Mouse (Mus musculus) T-helper 1 cell (primary cell): ENCODE data around the gene Cdk14.
"Not testable (repeated sequence)": the region's sequence is repeated elsewhere in the genome, so short reads cannot be mapped to it uniquely, and the experiment has no call there.

ENCODE experiments used
- in situ Hi-C: fragments of 300-600 bp; cut with MboI, MseI; formaldehyde crosslinking; loops from one replicate; pipeline ENCODE4 v1.15.1; 2025; ENCODE audit warnings: high pct_unique_total_duplicates

The Cdk14 gene

GRCm38 (mm10) chr5:5367550-5367949 is 52.6 kb downstream of the Cdk14 start:
- in situ Hi-C loops: no loop called here

DNA sequence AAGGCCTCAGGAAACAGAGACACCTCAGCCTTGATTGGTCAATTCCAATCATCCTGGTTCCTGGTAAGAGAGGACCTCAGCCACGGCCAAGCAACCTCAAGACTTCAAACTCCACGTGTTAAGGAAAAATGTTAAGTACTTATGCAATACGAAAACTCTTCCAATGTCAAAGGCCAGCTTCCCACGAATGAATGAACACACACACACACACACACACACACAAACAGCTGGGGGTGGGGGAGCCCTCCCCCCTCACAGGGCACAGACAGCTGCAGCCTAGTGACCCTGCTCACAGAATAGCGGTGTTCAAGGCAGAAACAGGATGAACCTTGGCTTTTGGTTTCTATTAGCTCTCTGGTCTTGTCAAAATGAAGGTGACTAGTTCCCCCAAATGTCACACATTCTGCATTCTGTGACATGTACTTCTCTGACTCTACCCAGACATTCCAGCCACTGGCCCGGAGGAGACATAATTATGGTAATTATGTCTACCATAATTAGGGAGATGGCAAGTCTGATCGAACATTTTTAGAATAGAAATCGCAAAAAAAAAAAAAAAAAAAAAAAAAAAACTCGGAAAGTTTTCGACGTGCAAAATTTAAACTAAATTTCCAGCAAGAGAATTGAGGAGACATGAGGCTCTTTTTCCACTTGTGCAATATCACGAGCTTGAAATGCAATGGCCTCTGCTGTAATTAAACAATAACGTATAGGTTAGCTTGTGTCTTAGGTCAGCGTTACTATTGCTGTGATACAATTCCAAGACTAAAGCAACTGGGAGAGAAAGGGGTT is 54.6 kb downstream of the Cdk14 start:
- in situ Hi-C loops: no loop called here

DNA sequence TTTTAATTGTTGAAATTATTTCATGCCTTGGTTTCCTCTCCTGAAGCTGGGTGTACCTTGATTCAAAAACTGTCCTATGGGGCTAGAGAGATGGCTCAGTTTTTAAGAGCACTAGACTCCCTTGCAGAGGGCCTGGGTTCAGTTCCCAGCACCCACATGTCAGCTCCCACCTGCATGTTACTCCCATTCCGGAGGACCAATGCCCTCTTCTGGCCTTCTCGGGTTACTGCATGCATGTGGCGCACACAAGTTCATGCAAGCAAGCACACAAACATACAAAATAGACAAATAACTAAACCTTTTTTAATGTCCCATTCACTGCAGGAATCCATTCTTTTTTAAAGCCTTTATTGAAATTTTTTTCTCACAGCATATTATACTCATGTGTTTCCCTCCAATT is 58.4 kb downstream of the Cdk14 start:
- in situ Hi-C loops: no loop called here

DNA sequence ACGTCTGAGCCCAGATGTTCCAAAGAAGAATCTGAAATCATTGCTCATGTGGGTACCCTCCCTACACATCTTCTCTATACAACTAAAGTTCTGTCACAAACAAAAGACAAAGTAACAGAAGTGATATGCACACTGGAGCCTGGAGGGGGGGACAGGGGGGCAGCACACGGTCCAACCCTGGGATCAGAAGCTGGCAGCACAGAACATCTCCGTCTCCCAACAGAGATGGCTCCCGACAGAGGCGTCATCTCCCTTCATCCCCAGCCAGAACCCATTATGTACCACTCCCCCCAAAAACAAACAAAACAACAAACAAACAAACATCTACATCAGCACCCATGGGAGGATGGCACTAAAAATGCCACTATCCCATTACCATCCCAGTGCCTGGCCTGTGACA is 59.8 kb downstream of the Cdk14 start:
- in situ Hi-C loops: no loop called here

DNA sequence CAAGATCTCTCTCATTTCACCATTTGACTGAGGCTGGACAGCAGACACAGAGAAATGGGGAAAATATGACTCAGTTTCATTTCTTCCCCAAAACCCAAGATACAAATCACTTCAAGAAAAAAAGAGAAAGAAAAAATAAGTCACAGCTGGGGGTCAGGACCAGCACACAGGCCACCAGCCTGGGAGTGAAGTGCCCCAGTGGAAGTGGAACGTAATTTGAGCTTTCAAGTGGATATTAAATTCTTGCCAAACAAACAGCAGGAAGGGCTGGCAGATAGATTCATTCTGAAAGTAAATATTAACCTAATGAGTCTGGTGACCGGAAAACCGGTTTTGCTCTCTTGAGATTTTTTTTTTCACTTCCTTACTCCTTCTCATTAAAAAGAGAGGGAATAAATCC is 60.2 kb downstream of the Cdk14 start:
- in situ Hi-C loops: no loop called here

GRCm38 (mm10) chr5:5359370-5359769 is 60.7 kb downstream of the Cdk14 start:
- in situ Hi-C loops: no loop called here

GRCm38 (mm10) chr5:5358019-5358717 is 61.9 kb downstream of the Cdk14 start:
- in situ Hi-C loops: no loop called here

DNA sequence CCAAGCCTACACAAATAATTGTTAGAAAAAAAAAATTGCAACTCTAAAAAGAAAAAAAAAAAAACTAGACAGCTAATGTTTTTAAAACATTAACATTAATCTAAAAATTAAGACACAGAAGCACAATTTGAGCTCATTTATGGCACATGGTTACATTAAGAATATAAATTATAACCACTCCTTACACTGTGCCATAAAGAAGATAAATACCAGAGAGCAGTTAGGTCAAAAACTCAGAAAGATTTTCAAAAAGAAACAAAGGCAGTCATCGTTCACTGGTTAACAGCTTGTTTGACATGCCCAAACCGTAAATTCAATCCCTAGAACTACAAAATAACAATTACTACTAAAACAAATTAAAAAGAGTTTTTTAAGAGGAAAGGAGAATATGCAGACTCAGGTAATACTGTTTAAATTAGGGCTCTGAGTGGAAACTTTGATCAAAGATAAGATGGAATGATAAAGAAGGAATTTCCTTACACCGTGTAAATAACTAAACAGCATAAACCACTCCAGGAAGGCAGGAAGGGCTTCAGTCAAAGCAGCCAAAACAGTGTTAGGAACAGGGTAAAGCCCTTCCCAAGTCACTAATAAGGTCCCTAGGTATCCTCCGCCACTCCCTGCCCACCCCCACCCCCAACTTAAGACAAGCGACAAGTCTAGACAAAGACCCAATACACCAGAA is 65.3 kb downstream of the Cdk14 start:
- in situ Hi-C loops: no loop called here

GRCm38 (mm10) chr5:5353946-5354345 is 66.2 kb downstream of the Cdk14 start:
- in situ Hi-C loops: no loop called here

DNA sequence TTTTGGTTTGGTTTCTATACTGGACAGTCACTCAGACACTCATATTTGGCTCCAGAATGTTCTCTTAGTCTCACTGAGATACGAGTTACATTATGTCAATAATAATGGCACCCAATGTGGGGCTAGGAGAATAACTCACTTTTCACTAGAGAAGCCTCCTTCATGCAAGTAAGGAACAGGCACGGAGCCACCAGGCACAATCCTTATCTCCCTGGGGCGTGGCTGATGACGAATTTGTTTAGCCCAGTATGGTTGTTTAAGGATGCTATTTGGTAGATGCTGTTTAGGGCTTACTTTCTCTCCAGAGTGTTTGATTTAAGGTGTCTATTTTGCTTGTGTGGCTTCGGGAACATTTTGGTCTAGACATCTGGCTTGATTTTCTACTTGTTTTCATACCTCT is 75.5 kb downstream of the Cdk14 start:
- in situ Hi-C loops: no loop called here

DNA sequence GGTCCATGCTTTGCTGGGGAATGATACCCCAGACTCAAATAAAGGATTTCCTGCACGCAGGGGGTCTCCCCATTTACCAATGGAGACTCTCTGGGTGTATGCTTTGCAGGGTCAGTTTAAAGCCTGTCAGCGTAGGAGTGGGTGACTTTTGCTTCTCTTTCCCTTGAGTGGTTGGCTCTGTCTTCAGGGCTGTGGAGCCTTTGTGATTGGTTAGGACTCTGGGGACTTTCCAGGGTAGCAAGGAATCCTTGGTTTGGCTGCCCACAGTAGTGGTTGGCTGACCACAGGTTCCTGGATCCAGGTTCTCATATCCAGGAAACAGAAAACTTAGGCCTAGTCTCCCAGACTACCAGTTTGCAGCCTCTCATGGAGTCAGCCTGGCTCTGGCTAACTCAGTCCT is 76.4 kb downstream of the Cdk14 start:
- in situ Hi-C loops: no loop called here

- in situ Hi-C loops: no loop called here
These were observed 76.8 kb downstream of the Cdk14 start for GRCm38 (mm10) chr5:5343267-5343666.

DNA sequence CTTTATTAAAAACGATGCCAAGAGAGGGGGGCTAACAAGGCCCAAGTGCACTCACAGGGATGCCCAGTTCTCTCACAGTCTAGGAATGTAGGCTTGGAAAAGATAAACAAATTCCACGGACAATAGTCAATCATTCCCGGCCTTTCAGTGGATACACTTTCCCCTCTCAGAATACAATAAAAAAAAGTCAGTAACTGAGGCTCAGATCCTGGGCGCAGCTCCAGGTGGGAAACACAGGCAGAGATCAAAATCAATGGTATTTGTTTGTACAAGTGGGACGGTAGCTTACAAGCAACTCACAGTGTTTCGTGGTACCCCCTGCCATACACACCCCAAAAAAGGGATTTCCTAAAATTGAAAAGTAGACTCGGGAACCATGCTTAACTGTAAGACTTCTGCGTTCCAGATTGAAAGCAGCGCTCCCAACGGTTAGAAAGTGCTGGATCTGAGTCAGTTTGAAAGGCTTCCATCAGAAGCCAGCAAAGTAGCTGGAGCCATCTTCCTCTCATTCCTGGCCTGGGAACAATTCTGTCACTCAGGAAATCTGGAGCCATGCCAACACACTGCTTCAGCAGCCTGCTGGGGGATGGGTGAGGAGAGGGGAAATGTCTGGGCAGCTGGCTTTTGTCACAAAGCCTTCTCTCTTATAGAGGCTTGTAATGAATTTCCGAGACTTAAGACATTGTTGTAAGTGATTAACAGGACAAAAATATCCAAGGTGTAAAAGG is 77.5 kb downstream of the Cdk14 start:
- in situ Hi-C loops: no loop called here

DNA sequence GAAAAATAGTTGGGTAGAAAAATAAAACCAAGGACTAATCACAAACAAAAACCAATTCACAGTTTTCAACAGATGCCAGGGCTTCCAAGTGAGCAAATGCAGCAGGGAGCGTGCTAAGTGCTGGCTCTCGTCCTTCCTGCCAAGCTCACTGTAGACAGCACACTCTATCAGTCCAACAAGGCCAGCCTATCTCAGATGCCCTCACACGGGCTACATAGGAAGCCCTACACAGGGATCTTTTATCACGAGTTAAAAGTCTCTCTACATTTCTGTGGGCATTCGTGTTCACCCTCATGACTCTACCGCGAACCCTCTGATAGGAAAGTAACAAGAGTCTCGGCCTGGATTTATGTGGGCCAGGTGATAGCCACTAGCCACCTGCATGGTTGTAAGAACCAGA is 78.5 kb downstream of the Cdk14 start:
- in situ Hi-C loops: no loop called here

GRCm38 (mm10) chr5:5333916-5334315 is 86.2 kb downstream of the Cdk14 start:
- in situ Hi-C loops: no loop called here

DNA sequence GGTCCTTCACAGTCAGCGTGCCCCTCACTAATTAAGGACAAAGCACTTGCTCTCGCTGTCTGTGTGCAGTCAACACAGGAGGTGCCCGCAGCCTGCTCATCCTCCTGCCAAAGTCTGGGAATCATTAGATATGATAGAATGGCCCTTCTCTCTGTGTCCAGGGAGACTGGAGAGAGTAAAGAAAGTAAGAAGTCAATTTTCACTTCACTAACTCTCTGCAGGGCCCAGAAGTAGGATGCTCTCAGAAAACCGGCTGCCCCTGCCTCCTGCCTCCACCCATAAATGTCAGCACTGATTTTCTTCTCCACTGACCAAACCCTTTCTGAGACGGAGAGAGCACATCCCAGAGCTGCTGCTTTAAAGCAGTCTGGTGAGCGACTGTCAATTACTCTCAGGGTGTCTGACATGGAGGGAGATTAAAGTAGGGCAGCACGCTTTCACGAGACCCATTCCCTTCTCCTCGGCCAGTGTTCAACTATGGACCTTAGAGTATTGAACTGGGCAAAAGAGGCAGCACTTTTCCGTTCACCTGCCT is 89.1 kb downstream of the Cdk14 start:
- in situ Hi-C loops: no loop called here

DNA sequence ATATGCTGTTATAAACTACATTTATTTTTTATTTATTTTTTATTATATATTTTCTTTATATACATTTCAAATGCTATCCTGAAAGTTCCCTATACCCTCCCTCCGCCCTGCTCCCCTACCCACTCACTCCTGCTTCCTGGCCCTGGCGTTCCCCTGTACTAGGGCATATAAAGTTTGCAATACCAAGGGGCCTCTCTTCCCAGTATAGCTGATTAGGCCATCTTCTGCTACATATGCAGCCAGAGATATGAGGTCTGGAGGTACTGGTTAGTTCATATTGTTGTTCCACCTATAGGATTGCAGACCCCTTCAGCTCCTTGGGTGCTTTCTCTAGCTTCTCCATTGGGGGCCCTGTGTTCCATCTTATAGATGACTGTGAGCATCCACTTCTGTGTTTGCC is 91.1 kb downstream of the Cdk14 start:
- in situ Hi-C loops: not testable (repeated sequence)

GRCm38 (mm10) chr5:5326716-5327115 is 93.4 kb downstream of the Cdk14 start:
- in situ Hi-C loops: no loop called here

DNA sequence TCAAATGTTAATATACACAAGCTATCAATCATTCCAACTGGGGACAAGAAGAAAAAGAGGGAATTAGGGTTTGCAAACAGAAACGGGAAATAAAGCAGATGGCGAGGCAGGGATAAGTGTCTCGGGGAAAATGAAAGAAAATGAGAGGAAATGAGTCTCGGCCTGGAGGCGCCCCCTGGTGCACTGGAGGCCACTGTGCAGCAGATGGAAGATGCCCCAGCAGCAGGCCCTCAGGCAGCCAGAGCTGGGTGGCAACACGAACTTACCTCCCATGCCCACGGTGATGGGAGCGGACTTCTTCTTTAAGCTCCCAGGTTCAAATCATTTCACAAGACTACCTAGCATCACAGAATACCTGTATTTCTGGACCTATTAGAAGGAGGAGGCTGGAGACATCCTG is 97.4 kb downstream of the Cdk14 start:
- in situ Hi-C loops: no loop called here

DNA sequence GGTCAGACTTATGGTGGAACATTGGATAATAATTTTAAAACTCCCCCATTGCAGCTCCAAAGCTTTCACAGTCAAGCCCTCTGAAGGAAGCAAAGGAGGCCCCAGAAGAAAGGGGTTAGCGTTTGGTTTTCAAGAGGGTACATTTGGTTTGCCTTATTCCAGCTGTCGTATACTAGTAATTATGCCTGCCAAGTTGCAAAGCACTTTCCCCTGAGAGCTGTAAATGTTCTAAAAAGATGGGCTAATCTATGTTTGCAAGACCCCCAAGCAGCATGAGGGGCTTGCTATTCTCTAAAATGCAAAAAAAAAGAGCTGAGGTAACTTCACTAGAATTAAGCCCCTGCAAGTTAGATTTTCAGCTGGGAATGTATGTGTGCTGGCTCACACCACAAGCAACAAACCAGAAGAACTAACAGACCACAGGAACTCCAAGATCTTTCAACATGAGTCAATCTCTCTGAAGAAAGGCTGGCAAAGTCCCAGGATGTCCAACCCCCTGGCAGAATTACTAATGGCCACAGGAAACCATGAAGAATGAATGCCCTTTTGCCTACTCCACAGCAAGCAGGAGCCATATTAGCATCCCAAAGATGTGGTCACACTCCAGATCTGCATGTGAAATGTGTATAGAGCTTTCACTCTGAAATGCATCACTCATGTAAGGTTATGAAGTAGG is 99.5 kb downstream of the Cdk14 start:
- in situ Hi-C loops: no loop called here

- in situ Hi-C loops: no loop called here
These were observed 100.1 kb downstream of the Cdk14 start for GRCm38 (mm10) chr5:5319824-5320505.
